Mouse (Mus musculus): ENCODE measurements around the gene Arrb2. TPM values are rescaled to one million over a fixed set of nuclear protein-coding genes. Genes with fewer than 3 reads are reported as not detected.
"Not testable (repeated sequence)": the region's sequence is repeated elsewhere in the genome, so short reads cannot be mapped to it uniquely, and the experiment has no call there.

Arrb2 gene
- polyA plus RNA-seq, 1 experiment from 2014 or later, result 44.0 TPM

GRCm38 (mm10) chr11:70465824-70466223 is 33.4 kb downstream of the Arrb2 start:
- peak overlapping the region; percentile 23 for H3K9ac ChIP-seq (ENCODE audit: low read length)
- peaks cover 16% of the 10 kb centered on the region; the same call in 1 of the 2 replicates for H3K27me3 ChIP-seq (ENCODE audit: control insufficient read depth, insufficient read depth, low read length)
- H3K4me1 ChIP-seq (replicated peaks; ENCODE audit: control insufficient read depth, insufficient read depth, low read length), result peaks cover 8% of the 10 kb centered on the region; the same call in 1 of the 2 replicates
- H3K27ac ChIP-seq (ENCODE audit: low read depth, low read length), result no peak overlapping the region
- no peak overlapping the region; the same call in 1 of the 2 replicates for H3K4me3 ChIP-seq (ENCODE audit: low read depth, low read length)
- no peak overlapping the region for H3K4me2 ChIP-seq (ENCODE audit: low read depth, low read length, severe bottlenecking)
- WGBS, result 15% methylated on average over 23 of the region's 23 CpGs
- ATAC-seq (replicated peaks; ENCODE audit: low FRiP score), result no peak
- H3K9me3 ChIP-seq (ENCODE audit: control insufficient read depth, low read length), result no peaks in the 10 kb centered on the region; the same call in 1 of the 2 replicates
- no peaks in the 10 kb centered on the region for H3K36me3 ChIP-seq (ENCODE audit: control insufficient read depth, insufficient read depth, low read length)
- peak; percentile 56 for DNase-seq (ENCODE audit: low spot score)

GRCm38 (mm10) chr11:70467902-70468619 is 35.6 kb downstream of the Arrb2 start:
- DNase-seq (ENCODE audit: low spot score), result no peak
- H3K4me3 ChIP-seq (ENCODE audit: low read depth, low read length), result no peak overlapping the region
- no peak for ATAC-seq (replicated peaks; ENCODE audit: low FRiP score)
- WGBS, result 87% methylated on average over 5 of the region's 5 CpGs
- H3K9ac ChIP-seq (ENCODE audit: low read length), result no peak overlapping the region
- H3K27me3 ChIP-seq (ENCODE audit: control insufficient read depth, insufficient read depth, low read length), result peaks cover 13% of the 10 kb centered on the region; the same call in 1 of the 2 replicates
- H3K27ac ChIP-seq (ENCODE audit: low read depth, low read length), result no peak overlapping the region
- peaks cover 8% of the 10 kb centered on the region; the same call in 1 of the 2 replicates for H3K4me1 ChIP-seq (replicated peaks; ENCODE audit: control insufficient read depth, insufficient read depth, low read length)
- H3K4me2 ChIP-seq (ENCODE audit: low read depth, low read length, severe bottlenecking), result no peak overlapping the region
- H3K36me3 ChIP-seq (ENCODE audit: control insufficient read depth, insufficient read depth, low read length), result no peaks in the 10 kb centered on the region
- H3K9me3 ChIP-seq (ENCODE audit: control insufficient read depth, low read length), result no peaks in the 10 kb centered on the region

GRCm38 (mm10) chr11:70469764-70470163 is 37.3 kb downstream of the Arrb2 start:
- H3K27ac ChIP-seq (ENCODE audit: low read depth, low read length), result no peak overlapping the region
- H3K4me2 ChIP-seq (ENCODE audit: low read depth, low read length, severe bottlenecking), result no peak overlapping the region
- no peaks in the 10 kb centered on the region for H3K36me3 ChIP-seq (ENCODE audit: control insufficient read depth, insufficient read depth, low read length)
- no peak for ATAC-seq (replicated peaks; ENCODE audit: low FRiP score)
- H3K9ac ChIP-seq (ENCODE audit: low read length), result no peak overlapping the region
- H3K27me3 ChIP-seq (ENCODE audit: control insufficient read depth, insufficient read depth, low read length), result peaks cover 9% of the 10 kb centered on the region; the same call in 1 of the 2 replicates
- H3K4me1 ChIP-seq (replicated peaks; ENCODE audit: control insufficient read depth, insufficient read depth, low read length), result peaks cover 8% of the 10 kb centered on the region; the same call in 1 of the 2 replicates
- 86% methylated on average over 3 of the region's 3 CpGs for WGBS
- H3K4me3 ChIP-seq (ENCODE audit: low read depth, low read length), result no peak overlapping the region
- no peaks in the 10 kb centered on the region for H3K9me3 ChIP-seq (ENCODE audit: control insufficient read depth, low read length)
- no peak for DNase-seq (ENCODE audit: low spot score)

GRCm38 (mm10) chr11:70472716-70473115 is 40.3 kb downstream of the Arrb2 start:
- H3K27me3 ChIP-seq (ENCODE audit: control insufficient read depth, insufficient read depth, low read length), result no peaks in the 10 kb centered on the region
- no peaks in the 10 kb centered on the region for H3K4me1 ChIP-seq (replicated peaks; ENCODE audit: control insufficient read depth, insufficient read depth, low read length)
- no peak overlapping the region for H3K4me2 ChIP-seq (ENCODE audit: low read depth, low read length, severe bottlenecking)
- ATAC-seq (replicated peaks; ENCODE audit: low FRiP score) (no peak), DNase-seq (ENCODE audit: low spot score) (no peak)
- no peaks in the 10 kb centered on the region for H3K9me3 ChIP-seq (ENCODE audit: control insufficient read depth, low read length)
- no peak overlapping the region for H3K4me3 ChIP-seq (ENCODE audit: low read depth, low read length)
- no peak overlapping the region for H3K9ac ChIP-seq (ENCODE audit: low read length)
- H3K36me3 ChIP-seq (ENCODE audit: control insufficient read depth, insufficient read depth, low read length), result no peaks in the 10 kb centered on the region
- H3K27ac ChIP-seq (ENCODE audit: low read depth, low read length), result no peak overlapping the region

- H3K4me1 ChIP-seq (replicated peaks; ENCODE audit: control insufficient read depth, insufficient read depth, low read length); H3K27ac ChIP-seq (ENCODE audit: low read depth, low read length); H3K36me3 ChIP-seq (ENCODE audit: control insufficient read depth, insufficient read depth, low read length); H3K9me3 ChIP-seq (ENCODE audit: control insufficient read depth, low read length); H3K4me3 ChIP-seq (ENCODE audit: low read depth, low read length); H3K4me2 ChIP-seq (ENCODE audit: low read depth, low read length, severe bottlenecking); ATAC-seq (replicated peaks; ENCODE audit: low FRiP score); H3K9ac ChIP-seq (ENCODE audit: low read length); H3K27me3 ChIP-seq (ENCODE audit: control insufficient read depth, insufficient read depth, low read length); DNase-seq (ENCODE audit: low spot score): not testable (repeated sequence)
- 89% methylated on average over 5 of the region's 5 CpGs for WGBS
These were observed 40.9 kb downstream of the Arrb2 start for GRCm38 (mm10) chr11:70473291-70473690.

GRCm38 (mm10) chr11:70474872-70475534 is 42.6 kb downstream of the Arrb2 start:
- no peak for ATAC-seq (replicated peaks; ENCODE audit: low FRiP score)
- H3K9me3 ChIP-seq (ENCODE audit: control insufficient read depth, low read length), result no peaks in the 10 kb centered on the region
- no peak overlapping the region for H3K4me3 ChIP-seq (ENCODE audit: low read depth, low read length)
- H3K9ac ChIP-seq (ENCODE audit: low read length), result no peak overlapping the region
- WGBS, result 84% methylated on average over 12 of the region's 12 CpGs
- H3K36me3 ChIP-seq (ENCODE audit: control insufficient read depth, insufficient read depth, low read length), result no peaks in the 10 kb centered on the region
- no peaks in the 10 kb centered on the region for H3K4me1 ChIP-seq (replicated peaks; ENCODE audit: control insufficient read depth, insufficient read depth, low read length)
- no peak overlapping the region for H3K27ac ChIP-seq (ENCODE audit: low read depth, low read length)
- no peak overlapping the region for H3K4me2 ChIP-seq (ENCODE audit: low read depth, low read length, severe bottlenecking)
- no peak for DNase-seq (ENCODE audit: low spot score)
- no peaks in the 10 kb centered on the region for H3K27me3 ChIP-seq (ENCODE audit: control insufficient read depth, insufficient read depth, low read length)

GRCm38 (mm10) chr11:70485498-70485897 is 53.1 kb downstream of the Arrb2 start:
- ATAC-seq (replicated peaks; ENCODE audit: low FRiP score), result no peak
- no peak overlapping the region for H3K4me2 ChIP-seq (ENCODE audit: low read depth, low read length, severe bottlenecking)
- no peaks in the 10 kb centered on the region for H3K4me1 ChIP-seq (replicated peaks; ENCODE audit: control insufficient read depth, insufficient read depth, low read length)
- no peaks in the 10 kb centered on the region for H3K9me3 ChIP-seq (ENCODE audit: control insufficient read depth, low read length)
- H3K27ac ChIP-seq (ENCODE audit: low read depth, low read length), result no peak overlapping the region
- H3K36me3 ChIP-seq (ENCODE audit: control insufficient read depth, insufficient read depth, low read length), result no peaks in the 10 kb centered on the region
- no peak for DNase-seq (ENCODE audit: low spot score)
- H3K9ac ChIP-seq (ENCODE audit: low read length), result no peak overlapping the region
- H3K4me3 ChIP-seq (ENCODE audit: low read depth, low read length), result no peak overlapping the region
- 67% methylated on average over 2 of the region's 2 CpGs for WGBS
- no peaks in the 10 kb centered on the region for H3K27me3 ChIP-seq (ENCODE audit: control insufficient read depth, insufficient read depth, low read length)

GRCm38 (mm10) chr11:70487816-70488215 is 55.4 kb downstream of the Arrb2 start:
- Histone ChIP-seq H3K36me3 (ENCODE audit: control insufficient read depth, insufficient read depth, low read length) (no peaks in the 10 kb centered on the region), H3K27ac (ENCODE audit: low read depth, low read length) (no peak overlapping the region), H3K4me3 (ENCODE audit: low read depth, low read length) (no peak overlapping the region), H3K9ac (ENCODE audit: low read length) (no peak overlapping the region), H3K9me3 (ENCODE audit: control insufficient read depth, low read length) (no peaks in the 10 kb centered on the region), H3K4me2 (ENCODE audit: low read depth, low read length, severe bottlenecking) (no peak overlapping the region), H3K4me1 (replicated peaks; ENCODE audit: control insufficient read depth, insufficient read depth, low read length) (no peaks in the 10 kb centered on the region), H3K27me3 (ENCODE audit: control insufficient read depth, insufficient read depth, low read length) (no peaks in the 10 kb centered on the region)
- DNase-seq (ENCODE audit: low spot score) (no peak), ATAC-seq (replicated peaks; ENCODE audit: low FRiP score) (no peak)
- WGBS, result 62% methylated on average over 4 of the region's 4 CpGs

Measured in forebrain, embryonic 11.5 days (tissue).